Mouse (Mus musculus) c-Kit-positive CD71-positive TER-119-positive erythroid progenitor cells, embryonic 14.5 days (primary cell): ENCODE results near the gene Krt28.

Source experiments
- DNase-seq: peaks from one replicate; pipeline ENCODE4 v3.0.0-alpha.2; 2013; ENCODE audit warnings: low spot score

Krt28 gene

GRCm38 (mm10) chr11:99374803-99375202 is at the start of gene Krt28:
Gene Krt28 (minus strand): TSS chr11:99374903.
- no peak for DNase-seq

- no peak for DNase-seq
Observed at GRCm38 (mm10) chr11:99422159-99422558, 47.5 kb upstream of the Krt28 start, which contains the start of gene Krt12. Gene Krt12 (minus strand): TSS chr11:99422259.

GRCm38 (mm10) chr11:99420586-99420985 is 45.9 kb upstream of the Krt28 start:
- DNase-seq: no peak

- no peak for DNase-seq
Observed at GRCm38 (mm10) chr11:99417819-99418218, 43.1 kb upstream of the Krt28 start.

GRCm38 (mm10) chr11:99416902-99417301 is 42.2 kb upstream of the Krt28 start:
- DNase-seq: no peak

- DNase-seq: no peak
Observed at GRCm38 (mm10) chr11:99414463-99415147, 39.9 kb upstream of the Krt28 start.

GRCm38 (mm10) chr11:99413247-99413646 is 38.5 kb upstream of the Krt28 start:
- peak; percentile 17 for DNase-seq

GRCm38 (mm10) chr11:99406186-99406585 is 31.5 kb upstream of the Krt28 start:
- no peak for DNase-seq

GRCm38 (mm10) chr11:99399956-99400549 is 25.4 kb upstream of the Krt28 start:
- DNase-seq: no peak

GRCm38 (mm10) chr11:99398832-99399231 is 24.1 kb upstream of the Krt28 start:
- DNase-seq: no peak

GRCm38 (mm10) chr11:99398084-99398483 is 23.4 kb upstream of the Krt28 start:
- DNase-seq: no peak

- no peak for DNase-seq
Observed at GRCm38 (mm10) chr11:99396661-99397060, 22.0 kb upstream of the Krt28 start.

- DNase-seq: no peak
Observed at GRCm38 (mm10) chr11:99396034-99396433, 21.3 kb upstream of the Krt28 start.

- no peak for DNase-seq
Observed at GRCm38 (mm10) chr11:99392492-99392891, 17.8 kb upstream of the Krt28 start.

GRCm38 (mm10) chr11:99391375-99391774 is 16.7 kb upstream of the Krt28 start:
- no peak for DNase-seq

- DNase-seq: no peak
Observed at GRCm38 (mm10) chr11:99390866-99391265, 16.2 kb upstream of the Krt28 start.

- DNase-seq: no peak
Observed at GRCm38 (mm10) chr11:99389264-99389663, 14.6 kb upstream of the Krt28 start, which contains the start of gene Krt10. Gene Krt10 (minus strand): TSS chr11:99389364.

- DNase-seq: no peak
Observed at GRCm38 (mm10) chr11:99388661-99389060, 14.0 kb upstream of the Krt28 start.

- peak; percentile 50 for DNase-seq
Observed at GRCm38 (mm10) chr11:99385813-99386721, 11.4 kb upstream of the Krt28 start.

GRCm38 (mm10) chr11:99379568-99379967 is 4.9 kb upstream of the Krt28 start:
- peak; percentile 52 for DNase-seq

- no peak for DNase-seq
Observed at GRCm38 (mm10) chr11:99369853-99370451, 4.8 kb downstream of the Krt28 start.

- no peak for DNase-seq
Observed at GRCm38 (mm10) chr11:99369229-99369628, 5.5 kb downstream of the Krt28 start.
